Mouse (Mus musculus): ENCODE results near the gene P2rx3.

DNA sequence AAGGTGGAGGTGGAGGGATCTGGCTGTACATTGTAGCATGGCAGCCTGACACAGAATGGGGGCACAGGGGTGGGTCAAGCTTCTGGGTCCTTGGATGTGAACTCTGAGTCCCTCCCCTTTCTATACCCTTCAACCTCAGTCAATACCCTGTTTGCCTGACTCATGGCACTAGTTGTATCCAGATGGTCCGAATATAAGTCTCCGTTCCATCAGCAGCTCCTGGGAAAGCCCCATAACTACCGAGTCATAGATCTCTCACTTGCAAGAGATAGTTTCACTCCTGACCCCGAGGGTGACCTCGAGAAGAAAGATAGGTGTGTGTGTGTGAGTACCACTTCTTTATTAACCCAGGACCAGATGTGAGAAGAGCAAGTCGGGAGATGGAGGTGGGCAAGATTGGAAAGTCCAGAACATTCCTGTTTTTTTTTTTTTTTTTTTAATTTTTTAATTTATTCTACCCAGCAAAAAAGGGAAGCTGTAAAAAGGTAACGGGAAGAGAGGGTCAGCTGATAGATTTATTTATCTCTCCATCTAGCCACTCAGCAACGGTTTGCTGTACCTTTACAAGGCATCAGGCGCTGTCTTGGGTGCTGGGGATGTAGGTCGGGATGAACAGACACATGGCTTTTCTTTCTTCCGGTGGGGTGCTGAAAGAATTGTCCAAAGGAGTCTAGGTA is 78.5 kb downstream of the P2rx3 start:
- TF ChIP-seq GATA1 (IDR thresholded peaks at IDR 0.05; ENCODE audit: borderline replicate concordance, low read length) (no peak), FLI1 (IDR thresholded peaks at IDR 0.05; ENCODE audit: low read length) (no peak)

Measured in megakaryocyte, embryonic 14.5 days (primary cell).